Mouse (Mus musculus): Measurements from ENCODE around the gene Cryge. TPM values are rescaled to one million over a fixed set of nuclear protein-coding genes. Genes with fewer than 3 reads are reported as not detected.

Gene Cryge
- total RNA-seq, 2 experiments from 2014 or later = not detected

DNA sequence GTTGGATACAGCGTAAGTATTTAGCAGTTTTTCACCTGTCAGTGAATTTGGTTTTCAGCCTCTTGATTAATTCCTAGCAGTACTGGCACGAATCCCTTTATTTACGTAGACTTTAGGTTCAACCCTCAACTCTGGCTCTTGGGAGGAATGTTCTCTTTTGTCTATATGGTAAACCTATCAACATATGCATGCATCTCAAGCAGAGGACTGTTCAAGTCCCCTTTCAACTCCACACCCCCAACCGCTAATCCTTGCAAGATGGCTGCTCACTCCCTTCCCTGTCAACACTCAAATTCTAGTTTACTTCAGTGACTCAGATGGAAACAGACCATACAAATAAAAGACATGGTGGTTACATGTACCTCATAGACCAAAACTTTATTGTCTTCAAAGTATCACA is 38.2 kb downstream of the Cryge start:
- DNase-seq (ENCODE audit: low spot score) = no peak

DNA sequence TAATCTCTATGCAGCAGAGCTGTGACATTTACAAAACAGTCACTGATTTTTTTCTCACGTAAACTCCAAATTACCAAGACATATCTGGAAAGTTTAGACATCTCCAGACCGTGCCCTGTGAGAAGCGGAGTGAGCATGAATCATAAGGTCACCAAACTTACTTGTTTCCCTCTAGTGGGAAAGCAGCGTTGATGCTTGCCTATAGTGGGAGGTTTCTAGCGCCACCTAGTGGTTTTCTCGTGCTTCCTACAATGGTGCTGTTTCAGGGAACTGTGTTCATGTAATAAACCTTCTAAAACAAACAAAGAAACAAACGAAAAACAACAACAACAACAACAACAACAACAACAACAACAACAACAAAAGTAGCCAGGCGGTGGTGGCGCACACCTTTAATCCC is 40.8 kb downstream of the Cryge start:
- peak; percentile 73 for DNase-seq (ENCODE audit: low spot score)

DNA sequence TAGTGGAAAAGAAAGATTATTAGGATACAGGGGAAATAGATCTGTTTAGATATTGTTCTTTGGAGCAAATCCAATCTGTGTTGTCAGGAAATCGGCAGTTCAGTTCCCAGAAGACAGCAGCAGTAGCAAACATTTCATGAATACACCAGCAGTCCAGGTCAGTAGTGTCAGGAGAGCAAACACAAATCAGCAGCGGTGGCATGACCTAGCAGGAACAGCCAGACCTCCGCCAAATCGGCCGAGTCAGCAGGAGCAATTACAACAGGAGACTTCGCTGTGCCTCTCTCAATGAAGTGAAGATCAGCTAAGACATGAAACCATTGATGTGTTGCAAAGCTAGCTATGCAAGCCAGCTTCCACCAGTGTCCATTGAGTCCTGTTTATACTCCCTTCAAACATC is 45.4 kb downstream of the Cryge start:
- no peak for DNase-seq (ENCODE audit: low spot score)

- no peak for DNase-seq (ENCODE audit: low spot score)
These were observed 46.4 kb downstream of the Cryge start for GRCm38 (mm10) chr1:65004526-65004925.

Other genes starting within 250 kb of the Cryge start
- gene Plekhm3, start 94.3 kb downstream of the Cryge start, total RNA-seq (2021) = 1 to 10 TPM; 8.5 to 9.3 TPM
- under 1 TPM in 1 of 2 experiments, not detected in 1; 0.37 TPM for gene Akr1cl, start 18.4 kb downstream of the Cryge start, total RNA-seq (2021)
- gene Crygd, start 12.3 kb upstream of the Cryge start, total RNA-seq (2021) = not detected
- gene Crygc, start 22.5 kb upstream of the Cryge start, total RNA-seq (2021) = not detected
- not detected for gene Crygb, start 31.1 kb upstream of the Cryge start, total RNA-seq (2021)
- not detected for gene Cryga, start 52.2 kb upstream of the Cryge start, total RNA-seq (2021)
- gene Gm28845, start 68.4 kb upstream of the Cryge start, total RNA-seq (2021) = not detected
- gene D630023F18Rik, start 72.1 kb upstream of the Cryge start, total RNA-seq (2021) = not detected
- 10 to 100 TPM; 13.4 to 19.4 TPM for gene Idh1, start 135.4 kb upstream of the Cryge start, total RNA-seq (2021)
- gene Pikfyve, start 135.5 kb upstream of the Cryge start, total RNA-seq (2021) = 1 to 10 TPM; 5.1 to 5.5 TPM
- gene Pth2r, start 230.9 kb upstream of the Cryge start, total RNA-seq (2021) = not detected

Measured in gastrocnemius, adult 18-20 months (tissue).